Mouse (Mus musculus) right cerebral cortex, adult 18-20 months (tissue): ENCODE measurements around the gene Olfr212.
"Not testable (repeated sequence)": the region's sequence is repeated elsewhere in the genome, so short reads cannot be mapped to it uniquely, and the experiment has no call there.

Experiments
- DNase-seq: peaks from one replicate; pipeline ENCODE4 v3.0.0; 2022; ENCODE audit warnings: mixed read lengths

Gene Olfr212

GRCm38 (mm10) chr6:116506302-116507003 is at the start of gene Olfr212:
Olfr212 (plus strand) TSS chr6:116506516.
- not testable (repeated sequence) for DNase-seq

GRCm38 (mm10) chr6:116458728-116459127 is 47.6 kb upstream of the Olfr212 start:
- DNase-seq, result no peak

GRCm38 (mm10) chr6:116459232-116459631 is 47.1 kb upstream of the Olfr212 start:
- no peak for DNase-seq

- DNase-seq, result no peak
These were observed 45.6 kb upstream of the Olfr212 start, which contains the start of gene Alox5 for GRCm38 (mm10) chr6:116460544-116461283. Alox5 (minus strand) TSS chr6:116461178.

GRCm38 (mm10) chr6:116468081-116468480 is 38.2 kb upstream of the Olfr212 start:
- DNase-seq, result no peak

GRCm38 (mm10) chr6:116485081-116485480 is 21.2 kb upstream of the Olfr212 start:
- DNase-seq, result no peak

- no peak for DNase-seq
These were observed 19.5 kb upstream of the Olfr212 start for GRCm38 (mm10) chr6:116486833-116487232.

GRCm38 (mm10) chr6:116488791-116489190 is 17.5 kb upstream of the Olfr212 start, which contains the start of gene Olfr211:
Olfr211 (plus strand) TSS chr6:116489091.
- no peak for DNase-seq

GRCm38 (mm10) chr6:116493742-116494141 is 12.6 kb upstream of the Olfr212 start:
- DNase-seq, result no peak

- DNase-seq, result no peak
These were observed 10.4 kb upstream of the Olfr212 start for GRCm38 (mm10) chr6:116495960-116496359.

- DNase-seq, result no peak
These were observed 8.5 kb downstream of the Olfr212 start for GRCm38 (mm10) chr6:116514832-116515231.

GRCm38 (mm10) chr6:116538156-116538555 is 31.8 kb downstream of the Olfr212 start, which contains the start of gene Olfr213:
Olfr213 (plus strand) TSS chr6:116538456.
- DNase-seq, result no peak

GRCm38 (mm10) chr6:116542500-116542899 is 36.2 kb downstream of the Olfr212 start:
- no peak for DNase-seq

GRCm38 (mm10) chr6:116550841-116551240 is 44.5 kb downstream of the Olfr212 start, which contains the start of gene Gm5580:
Gm5580 (plus strand) TSS chr6:116551141.
- not testable (repeated sequence) for DNase-seq

GRCm38 (mm10) chr6:116553935-116554334 is 47.6 kb downstream of the Olfr212 start, which contains the start of gene Olfr214:
Olfr214 (plus strand) TSS chr6:116554235.
- no peak for DNase-seq

- DNase-seq, result no peak
These were observed 48.6 kb downstream of the Olfr212 start for GRCm38 (mm10) chr6:116554952-116555351.
